Mouse (Mus musculus) MEL (cell line): ENCODE results near the gene Gnb3.

Source experiments
- CTCF ChIP-seq, 3 experiments: IDR thresholded peaks in 2 of 3; conservative IDR thresholded peaks in 1 of 3; 2 replicates each; pipeline ENCODE4 v1.5.1; 2011 to 2012; ENCODE audit warnings: low read length in 3 of 3, low read depth in 2 of 3, mild to moderate bottlenecking in 2 of 3, improper control_type of control experiment in 1 of 3, inconsistent platforms in 1 of 3, mixed read lengths in 1 of 3, moderate library complexity in 1 of 3; ENCODE audit not compliant: control insufficient read depth in 1 of 3, insufficient read depth in 1 of 3, poor library complexity in 1 of 3, severe bottlenecking in 1 of 3
- E2F4 ChIP-seq: IDR thresholded peaks from 2 replicates; pipeline ENCODE4 v1.6.1; 2011; ENCODE audit warnings: low read depth, low read length, improper control_type of control experiment, borderline replicate concordance
- MAFK ChIP-seq: IDR thresholded peaks from 2 replicates; pipeline ENCODE4 v1.6.1; 2011; ENCODE audit warnings: low read depth, mild to moderate bottlenecking, low read length, improper control_type of control experiment, borderline replicate concordance
- POLR2A ChIP-seq, 2 experiments: IDR thresholded peaks; 2 replicates each; pipeline ENCODE4 v1.6.1; 2011 to 2012; ENCODE audit warnings: low read length in 2 of 2, mild to moderate bottlenecking in 2 of 2, control low read depth in 1 of 2, improper control_type of control experiment in 1 of 2, low read depth in 1 of 2, moderate library complexity in 1 of 2; ENCODE audit not compliant: control insufficient read depth in 1 of 2, insufficient read depth in 1 of 2, poor library complexity in 1 of 2
- POLR2AphosphoS2 ChIP-seq: IDR thresholded peaks from 2 replicates; pipeline ENCODE4 v1.6.1; 2011; ENCODE audit warnings: low read length, improper control_type of control experiment
- RAD21 ChIP-seq: IDR thresholded peaks from 2 replicates; pipeline ENCODE4 v1.6.1; 2011; ENCODE audit warnings: mild to moderate bottlenecking, low read depth, low read length, improper control_type of control experiment
- ZNF384 ChIP-seq: IDR thresholded peaks from 2 replicates; pipeline ENCODE4 v1.6.1; 2012; ENCODE audit warnings: low read depth, mild to moderate bottlenecking, inconsistent platforms, low read length, improper control_type of control experiment

DNA sequence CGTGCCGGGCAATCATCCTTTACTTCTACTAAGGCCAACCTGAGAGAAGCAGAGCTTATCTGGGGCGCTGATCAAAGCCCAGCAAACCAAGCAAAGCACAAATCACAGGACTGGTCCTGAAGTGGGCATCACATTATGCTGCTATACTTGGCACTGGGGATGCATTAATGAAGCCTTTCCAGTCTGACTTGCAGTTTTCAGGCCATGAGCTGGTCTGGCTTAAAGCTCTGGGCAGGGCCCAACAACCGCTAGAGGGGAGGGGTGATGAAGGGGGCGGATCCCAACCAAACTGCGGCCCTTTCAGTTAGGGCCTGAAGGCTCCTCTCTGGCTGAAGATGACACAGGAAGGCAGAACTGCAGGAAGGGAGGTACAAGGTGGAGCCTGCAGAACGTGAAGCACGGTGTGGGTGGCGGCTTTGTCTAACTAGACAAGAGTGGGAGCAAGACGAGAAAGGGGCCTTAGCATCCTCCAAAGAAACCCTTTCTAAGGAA, 11.9 kb downstream of the Gnb3 start:
- TF ChIP-seq POLR2A (IDR thresholded peaks at IDR 0.05; ENCODE audit: control insufficient read depth in 1 of 2, insufficient read depth in 1 of 2, low read depth in 1 of 2, low read length in 2 of 2, poor library complexity in 1 of 2) (0 out of 4 replicates have a peak, but pooled peaks of 1 of the 2 experiments have one; percentile 22), POLR2AphosphoS2 (no peak), ZNF384 (no peak), MAFK (no peak), E2F4 (no peak), CTCF (IDR thresholded peaks at IDR 0.05 in 2 of 3, conservative IDR thresholded peaks at IDR 0.05 in 1 of 3; ENCODE audit: control insufficient read depth in 1 of 3, insufficient read depth in 1 of 3, low read depth in 2 of 3, low read length in 3 of 3, poor library complexity in 1 of 3, severe bottlenecking in 1 of 3) (no peak), RAD21 (no peak)
